Mouse (Mus musculus) erythroblast, adult 5-6 weeks (primary cell): ENCODE measurements around the gene Ptrhd1. TPM values are rescaled to one million over a fixed set of nuclear protein-coding genes. Genes with fewer than 3 reads are reported as not detected.
A peak's percentile ranks its signal among the peaks of the same experiment; 100 is the strongest.
"Not testable (repeated sequence)": the region's sequence is repeated elsewhere in the genome, so short reads cannot be mapped to it uniquely, and the experiment has no call there.

Experiments used
- ATAC-seq: replicated peaks from 2 replicates; pipeline ENCODE4 v1.8.0; 2016; ENCODE audit warnings: moderate number of reproducible peaks, mild to moderate bottlenecking, moderate TSS enrichment, inconsistent platforms; ENCODE audit not compliant: poor library complexity, low FRiP score, severe bottlenecking
- total RNA-seq, 2 experiments: library from RNA; stranded (forward) in 1 of 2; stranded (reverse) in 1 of 2; fragments of 150-400 nt in 1 of 2; fragments of 200-764, 138-1000 nt in 1 of 2; gene quantifications; 2 replicates each; pipeline versions ENCODE4 v1.2.3 to v1.2.4; 2015 to 2017; ENCODE audit warnings: low replicate concordance in 2 of 2

Ptrhd1 gene
- total RNA-seq, 2 experiments from 2014 or later: 1.3 to 3.7 TPM

- no peak for ATAC-seq
Observed at GRCm38 (mm10) chr12:4237481-4237880, 3.7 kb downstream of the Ptrhd1 start.

GRCm38 (mm10) chr12:4240281-4240680, 6.5 kb downstream of the Ptrhd1 start:
- not testable (repeated sequence) for ATAC-seq

DNA sequence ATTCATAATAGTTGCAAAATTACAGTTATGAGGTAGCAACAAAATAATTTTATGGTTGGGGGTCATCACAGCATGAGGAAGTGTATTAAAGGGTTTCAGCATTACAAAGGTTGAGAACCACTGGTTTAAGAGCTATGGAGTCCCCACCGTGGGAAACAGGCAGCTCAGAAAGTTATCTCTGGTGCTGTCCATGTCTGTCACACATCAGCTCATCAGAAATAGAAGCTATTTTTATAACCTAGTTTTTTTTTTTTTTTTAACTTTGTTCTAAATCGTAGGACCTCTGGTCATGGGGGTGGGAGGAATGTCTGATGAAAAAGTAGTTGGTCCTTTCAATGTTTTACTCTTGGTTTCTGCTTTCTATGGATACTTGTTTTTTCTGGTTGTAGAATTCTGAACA, 10.0 kb downstream of the Ptrhd1 start:
- no peak for ATAC-seq

GRCm38 (mm10) chr12:4245742-4246141, 11.9 kb downstream of the Ptrhd1 start:
- no peak for ATAC-seq

- ATAC-seq: no peak
Observed at GRCm38 (mm10) chr12:4249786-4250185, 16.0 kb downstream of the Ptrhd1 start.

GRCm38 (mm10) chr12:4252742-4253655, 19.2 kb downstream of the Ptrhd1 start:
- peak; percentile 76 for ATAC-seq

- no peak for ATAC-seq
Observed at GRCm38 (mm10) chr12:4267765-4268164, 33.9 kb downstream of the Ptrhd1 start.

GRCm38 (mm10) chr12:4271078-4271477, 37.3 kb downstream of the Ptrhd1 start:
- ATAC-seq: no peak

DNA sequence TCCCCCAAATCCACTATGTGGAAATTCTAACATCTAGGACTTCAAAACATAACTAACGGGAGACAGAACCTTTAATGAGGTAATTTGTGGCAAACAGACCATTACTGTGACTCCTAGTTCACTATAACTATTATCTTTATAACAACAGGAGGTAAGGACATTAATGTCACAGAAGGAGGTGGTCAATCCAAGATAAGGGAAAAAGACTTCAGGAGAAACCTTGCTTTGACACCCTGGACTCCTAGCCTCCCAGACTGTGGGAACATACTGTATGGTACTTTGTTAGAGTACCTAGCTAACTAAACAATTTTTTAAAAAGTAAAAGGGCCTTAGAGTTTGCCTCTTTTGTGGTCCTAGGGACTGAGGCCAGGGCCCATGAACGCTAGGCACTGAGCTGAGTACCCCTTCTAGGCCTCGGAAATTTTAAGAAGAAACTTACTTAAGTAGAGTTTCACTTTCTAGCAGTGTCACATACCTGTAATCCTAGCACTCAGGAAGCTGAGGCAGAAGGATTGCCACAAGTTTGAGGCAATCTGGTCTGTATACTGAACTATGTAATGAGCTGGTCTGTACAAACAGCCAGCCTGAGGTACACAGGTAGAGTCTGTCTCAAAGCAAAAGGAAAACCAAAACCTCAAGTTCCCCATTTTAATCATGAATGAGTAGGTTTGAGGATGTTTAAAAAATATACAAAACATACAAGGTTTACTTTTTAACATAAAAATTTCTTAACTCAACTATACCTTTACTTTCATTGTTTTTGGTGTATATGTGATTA, 45.3 kb downstream of the Ptrhd1 start:
- no peak; the same call in 1 of the 2 replicates for ATAC-seq

- peak; percentile 62; the same call in 1 of the 2 replicates for ATAC-seq
Observed at GRCm38 (mm10) chr12:4279878-4280277, 46.1 kb downstream of the Ptrhd1 start.

- no peak for ATAC-seq
Observed at GRCm38 (mm10) chr12:4285186-4285585, 51.4 kb downstream of the Ptrhd1 start.

Other genes starting within 250 kb of the Ptrhd1 start
- gene Efr3b, start 195.1 kb upstream of the Ptrhd1 start, total RNA-seq (2015; ENCODE audit: low replicate concordance): not detected in 2 replicates
- gene Efr3b, start 195.1 kb upstream of the Ptrhd1 start, total RNA-seq (2017; ENCODE audit: low replicate concordance): 9.2 TPM in 1 of 2 replicates, not detected in the other
- gene Dnajc27, start 151.4 kb upstream of the Ptrhd1 start, total RNA-seq (2015; ENCODE audit: low replicate concordance): 0.63 and 0.96 TPM in 2 replicates
- 0.26 and 4.2 TPM in 2 replicates for gene Dnajc27, start 151.4 kb upstream of the Ptrhd1 start, total RNA-seq (2017; ENCODE audit: low replicate concordance)
- 0.38 and 2.3 TPM in 2 replicates for gene Adcy3, start 100.9 kb upstream of the Ptrhd1 start, total RNA-seq (2015; ENCODE audit: low replicate concordance)
- 0.42 and 5.3 TPM in 2 replicates for gene Adcy3, start 100.9 kb upstream of the Ptrhd1 start, total RNA-seq (2017; ENCODE audit: low replicate concordance)
- 4.8 and 6.3 TPM in 2 replicates for gene Cenpo, start 267 bp downstream of the Ptrhd1 start, total RNA-seq (2015; ENCODE audit: low replicate concordance)
- 13.0 and 22.8 TPM in 2 replicates for gene Cenpo, start 267 bp downstream of the Ptrhd1 start, total RNA-seq (2017; ENCODE audit: low replicate concordance)
- gene Ncoa1, start 243.2 kb downstream of the Ptrhd1 start, total RNA-seq (2015; ENCODE audit: low replicate concordance): 6.9 and 23.2 TPM in 2 replicates
- gene Ncoa1, start 243.2 kb downstream of the Ptrhd1 start, total RNA-seq (2017; ENCODE audit: low replicate concordance): 3.1 and 7.5 TPM in 2 replicates